Mouse (Mus musculus) frontal cortex, postnatal 14 days (tissue): ENCODE measurements around the gene Gpr137.

ENCODE experiments used
- DNase-seq, 2 experiments: peaks; one replicate each; pipeline ENCODE4 v3.0.0; 2022; ENCODE audit warnings: low spot score in 2 of 2

The Gpr137 gene

DNA sequence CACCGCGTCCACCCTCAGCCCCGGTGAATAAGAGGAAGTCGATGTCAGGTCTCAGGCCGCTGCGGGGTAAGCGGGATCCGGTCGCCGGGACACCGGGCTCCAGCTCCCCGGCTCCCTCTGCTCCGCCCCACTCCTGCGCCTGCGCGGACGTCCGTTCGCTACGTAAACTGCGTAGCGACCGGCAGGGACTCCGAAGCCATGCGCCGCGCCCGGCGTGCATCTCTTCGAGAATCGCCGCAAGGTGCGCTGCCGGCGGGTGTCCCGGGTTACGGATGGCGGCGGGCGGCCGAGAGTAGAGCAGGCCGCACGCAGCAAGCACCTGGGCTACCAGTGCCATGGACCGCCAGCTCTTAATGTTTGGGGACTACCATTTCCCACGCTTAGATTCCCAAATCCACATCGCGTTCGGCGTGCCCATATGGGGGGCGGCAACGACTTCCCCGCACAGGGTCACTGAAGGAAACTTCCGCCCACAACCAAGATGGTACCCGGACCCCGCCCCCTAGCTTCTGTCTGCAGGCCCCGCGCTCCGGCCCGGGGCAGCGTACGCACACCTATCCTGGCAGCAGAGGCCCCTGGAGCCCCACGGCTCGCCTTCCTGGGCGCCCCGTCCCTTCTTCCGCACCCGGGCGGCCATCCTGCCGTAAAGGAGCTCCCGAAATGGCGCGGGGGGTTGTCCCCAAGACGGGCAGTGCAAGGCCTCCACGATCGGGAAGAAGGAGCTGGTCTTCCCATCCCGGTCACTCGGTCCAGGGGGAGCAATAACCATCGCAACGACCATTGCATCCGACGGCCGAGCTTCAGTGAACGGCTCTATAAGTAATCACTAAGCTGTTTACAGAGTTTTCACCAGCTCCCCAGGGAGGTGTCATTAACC lies 670 bp downstream of the Gpr137 start, which contains the start of gene Bad:
TSS of gene Bad (plus strand) at position 490 of the 877 bp plus-strand sequence.
- peak; percentile 82 to 89 for DNase-seq

- DNase-seq = no peak
These were observed 1.6 kb downstream of the Gpr137 start for GRCm38 (mm10) chr19:6940396-6941351.

DNA sequence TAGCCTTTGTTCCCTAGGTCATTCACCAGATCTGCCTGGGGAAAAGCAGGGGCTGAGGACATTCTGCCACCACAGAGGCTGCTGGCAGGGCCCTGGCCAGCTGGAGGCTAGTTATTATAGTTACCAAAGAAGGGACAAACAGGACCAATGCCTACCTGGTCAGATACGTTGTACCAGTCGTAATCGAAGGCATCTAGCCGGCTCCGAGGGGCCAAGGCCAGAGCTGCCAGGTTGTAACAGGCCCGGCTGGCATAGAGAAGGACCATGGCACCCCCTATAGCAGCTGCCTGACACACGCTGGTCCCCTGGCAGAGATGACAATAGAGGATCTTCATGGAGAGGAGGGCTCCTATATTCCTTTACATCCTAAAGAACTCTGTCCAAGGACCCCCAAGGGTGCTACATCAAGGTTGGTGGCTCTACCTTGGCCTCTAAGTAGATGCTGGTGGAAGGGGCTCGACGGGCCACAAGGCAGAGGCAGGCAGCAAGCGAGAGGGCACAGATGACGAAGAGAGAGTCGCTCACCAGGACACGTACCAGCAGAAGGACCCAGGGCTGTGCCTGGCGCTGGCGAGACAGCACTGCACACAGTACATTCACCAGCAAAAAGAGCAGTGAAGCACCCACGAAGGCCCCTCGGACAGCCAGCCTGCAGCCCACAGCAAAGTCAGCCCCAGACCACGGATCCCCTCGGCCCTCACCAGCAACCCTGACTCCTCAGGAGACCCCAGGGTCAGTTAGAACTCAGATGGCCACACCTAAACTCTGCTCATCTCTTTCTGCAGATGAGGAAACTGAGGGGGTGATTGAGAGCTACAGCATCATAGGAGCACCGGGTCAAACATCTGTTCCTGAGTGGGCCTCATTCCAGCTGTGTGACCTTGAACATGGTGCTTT lies 2.9 kb downstream of the Gpr137 start:
- DNase-seq = no peak

- no peak for DNase-seq
These were observed 4.5 kb downstream of the Gpr137 start for GRCm38 (mm10) chr19:6937541-6938465.

- no peak for DNase-seq
These were observed 6.0 kb downstream of the Gpr137 start for GRCm38 (mm10) chr19:6936299-6936698.

- no peak for DNase-seq
These were observed 7.9 kb downstream of the Gpr137 start, which contains the start of gene Kcnk4 for GRCm38 (mm10) chr19:6934195-6934977. Gene Kcnk4, minus strand, starts transcription at chr19:6934515.

DNA sequence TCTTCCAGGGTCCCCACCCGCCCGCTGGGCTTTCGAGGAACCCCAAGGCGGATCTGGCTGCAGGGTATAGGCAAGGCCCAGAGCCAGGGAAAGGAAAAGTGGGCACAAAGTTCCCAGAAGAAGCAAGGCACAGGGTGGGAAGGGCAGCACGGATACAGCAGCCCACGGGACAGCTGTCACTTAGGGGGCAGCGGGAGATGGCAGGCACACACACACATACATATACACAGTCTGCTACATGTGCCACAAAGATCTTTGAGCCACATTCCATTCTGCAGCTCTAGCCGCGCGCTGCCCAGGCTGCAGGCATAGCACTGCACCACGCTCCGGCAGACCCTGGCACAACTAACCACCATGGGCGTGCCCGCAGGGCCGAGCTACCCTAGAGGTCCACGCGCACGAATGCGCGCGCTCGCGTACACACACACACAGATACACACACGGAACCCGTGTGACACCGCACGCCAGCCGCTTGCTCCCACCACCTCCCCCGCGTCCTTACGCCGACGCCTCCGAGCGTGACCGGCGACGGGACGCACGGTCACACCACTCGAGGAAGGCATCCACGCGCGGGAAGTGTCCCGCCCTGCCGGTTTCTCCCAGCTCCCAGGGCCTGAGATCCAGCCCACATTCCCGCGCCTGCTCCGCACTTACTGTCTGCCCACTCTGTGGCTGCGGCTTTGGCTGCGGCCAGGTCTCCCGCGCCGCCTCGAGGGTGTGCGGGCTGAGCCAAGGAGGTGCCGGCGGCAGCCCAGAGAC lies 8.7 kb downstream of the Gpr137 start:
- DNase-seq = no peak

GRCm38 (mm10) chr19:6933102-6933435 lies 9.2 kb downstream of the Gpr137 start:
- no peak for DNase-seq

DNA sequence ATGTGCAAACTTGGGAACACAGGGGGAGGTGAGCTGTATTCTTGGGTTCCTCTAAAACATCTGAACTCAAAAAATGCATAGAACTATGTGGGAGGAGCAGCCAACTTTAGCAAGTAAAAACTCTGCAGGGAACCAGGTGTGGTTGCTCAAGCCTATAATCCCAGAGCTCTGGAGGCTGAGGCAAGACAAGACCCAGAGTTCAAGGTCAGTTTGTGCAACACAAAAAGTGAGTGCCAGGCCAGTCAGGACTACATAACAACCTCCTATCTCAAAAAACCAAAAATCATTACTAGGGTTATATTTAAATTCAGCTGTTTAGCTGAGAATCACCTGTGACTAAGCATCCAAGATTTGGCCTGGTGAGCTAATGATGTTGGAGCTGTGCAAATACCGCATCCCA lies 10.3 kb downstream of the Gpr137 start:
- no peak for DNase-seq

DNA sequence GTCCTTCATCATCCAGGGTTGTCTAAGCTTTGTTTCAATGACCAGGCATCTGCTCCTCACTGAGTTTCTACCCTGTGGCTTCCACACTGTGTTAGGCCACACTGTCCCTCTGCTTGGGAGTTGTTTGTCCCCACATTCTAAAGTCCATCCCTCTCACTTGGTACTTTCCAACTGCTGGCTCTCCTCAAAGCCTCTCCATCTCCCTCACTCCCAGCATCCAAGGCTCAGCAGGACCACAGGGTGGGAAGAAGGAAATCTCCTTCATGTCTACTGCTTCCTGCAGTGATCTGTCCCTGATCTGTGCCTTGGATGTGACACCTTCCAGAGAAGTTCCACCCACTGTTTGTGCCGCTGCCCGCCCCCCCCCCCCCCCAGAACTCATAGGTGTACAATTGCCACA lies 11.3 kb downstream of the Gpr137 start:
- no peak for DNase-seq

DNA sequence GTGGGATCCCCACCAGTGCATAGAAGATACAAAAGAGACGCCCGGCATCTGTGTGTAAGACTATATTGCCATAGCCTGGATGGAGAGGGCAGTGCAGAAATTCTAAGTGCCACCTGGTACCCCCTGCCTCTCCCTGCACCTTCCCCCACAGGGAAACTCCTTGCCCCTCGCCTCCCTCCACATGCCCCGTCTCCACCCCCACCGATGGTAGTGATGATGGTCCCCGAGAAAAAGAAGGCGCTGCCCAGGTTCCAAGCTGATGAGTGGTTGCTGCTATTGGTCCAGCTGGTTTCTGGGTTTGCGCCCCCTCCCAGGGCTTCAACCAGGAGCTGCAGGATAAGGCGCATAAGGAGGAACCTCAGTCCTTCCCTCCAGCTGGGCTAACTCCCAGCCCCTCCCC lies 14.2 kb downstream of the Gpr137 start:
- no peak for DNase-seq

DNA sequence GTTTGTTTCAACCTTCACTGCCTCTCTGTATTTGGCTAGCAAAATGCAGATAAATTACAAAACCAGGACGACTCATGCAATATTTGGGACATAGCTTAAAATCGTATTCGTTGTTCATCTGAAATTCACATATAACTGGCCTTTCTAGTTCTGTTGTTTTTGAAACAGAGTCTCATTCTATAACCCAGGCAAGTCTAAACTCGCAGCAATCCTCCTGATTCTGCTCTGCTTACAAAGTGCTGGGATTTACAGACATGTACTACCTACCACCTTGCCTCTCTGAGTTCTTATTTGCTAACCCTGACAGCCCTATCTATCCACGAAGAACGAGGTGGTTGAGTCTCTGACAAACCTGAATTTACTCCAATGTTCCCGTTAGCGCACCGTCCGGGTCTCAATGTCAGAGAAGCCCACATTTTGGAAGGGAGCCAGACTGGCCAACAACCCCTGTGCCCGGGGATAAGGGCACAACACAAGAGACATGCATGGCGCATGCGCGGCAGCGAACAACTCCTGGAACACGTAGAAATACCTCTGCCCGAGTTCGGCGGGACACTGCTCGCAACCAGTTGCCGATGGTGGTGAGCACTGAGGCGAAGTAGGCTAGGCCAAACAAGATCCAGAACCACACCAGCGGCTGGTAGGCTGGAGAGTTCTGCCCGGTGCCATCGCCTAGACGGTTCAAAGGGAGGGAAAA lies 15.6 kb downstream of the Gpr137 start:
- DNase-seq = no peak

DNA sequence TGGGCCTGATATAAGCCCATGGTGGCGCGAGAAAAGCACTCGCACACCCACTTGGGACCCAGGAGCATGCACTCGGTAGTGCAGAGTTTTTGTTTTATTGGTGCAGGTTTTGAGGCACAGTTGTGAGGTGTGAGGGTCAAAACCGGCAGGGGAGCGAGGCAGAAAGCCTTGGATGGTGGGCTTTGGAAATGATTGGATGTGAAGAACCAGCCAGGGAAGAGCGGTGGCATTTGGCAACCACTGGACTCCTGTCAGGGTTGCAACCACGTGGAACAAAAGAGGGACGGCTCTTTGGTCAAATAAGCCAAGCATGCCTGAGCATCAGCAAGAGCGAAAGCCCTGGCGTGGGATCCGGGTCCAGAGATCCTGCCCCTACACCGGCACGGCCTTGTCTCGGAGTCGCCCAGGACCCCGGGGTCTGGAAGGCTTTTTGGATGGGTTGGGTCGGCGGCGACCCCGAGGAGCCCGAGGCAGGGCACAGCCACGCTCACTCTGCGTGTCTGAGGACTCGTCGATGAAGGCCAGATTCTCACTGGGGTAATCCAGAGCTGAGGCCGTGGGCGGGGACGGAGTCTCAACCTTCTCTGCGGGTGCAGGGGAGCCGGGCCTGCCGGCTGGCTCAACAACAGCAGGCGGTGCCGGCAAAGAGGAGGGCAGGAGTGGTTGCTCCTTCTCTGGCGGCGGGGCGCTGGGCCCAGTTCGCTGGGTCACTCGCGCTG lies 16.5 kb downstream of the Gpr137 start:
- DNase-seq = no peak

DNA sequence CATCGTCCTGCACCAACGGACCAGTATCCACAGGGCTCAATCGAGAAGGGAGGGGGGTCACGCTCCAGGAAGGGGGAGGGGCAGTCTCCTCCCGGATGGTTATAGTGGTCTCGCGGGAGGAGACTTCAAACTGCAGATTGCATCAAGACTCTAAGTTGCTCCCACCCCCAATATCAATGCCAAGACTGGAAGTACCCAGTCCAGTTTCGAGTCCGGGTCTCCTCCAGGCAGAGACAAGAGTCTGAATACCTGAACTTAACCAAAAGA lies 17.0 kb downstream of the Gpr137 start, which contains the start of gene Catsperz:
TSS of gene Catsperz (minus strand) at position 74 of the 267 bp plus-strand sequence.
- no peak for DNase-seq

- peak in 1 of 2 experiments; percentile 83 for DNase-seq
These were observed 17.6 kb downstream of the Gpr137 start for GRCm38 (mm10) chr19:6924461-6925306.

- DNase-seq = no peak
These were observed 19.2 kb downstream of the Gpr137 start for GRCm38 (mm10) chr19:6922901-6923735.
